Mouse (Mus musculus) forebrain, postnatal 0 days (tissue): ENCODE results near the gene Trp53i11. TPM values are rescaled to one million over a fixed set of nuclear protein-coding genes. Genes with fewer than 3 reads are reported as not detected.

Experiments
- ATAC-seq: fragments of 200-750 bp; cut with Nextera tagmentation; 2 replicates; pipeline ENCODE4 v1.8.0; 2017; ENCODE audit warnings: mild to moderate bottlenecking, moderate library complexity
- DNase-seq: peaks from one replicate; pipeline ENCODE4 v3.0.0-alpha.2; 2015
- H3K27ac ChIP-seq: fragments of 300-500 bp; sonication (generic); 2 replicates; pipeline ENCODE4 v1.5.1; 2014; ENCODE audit warnings: low read depth, mild to moderate bottlenecking, antibody characterized with exemption, low read length, moderate library complexity, mixed read lengths
- H3K27me3 ChIP-seq: fragments of 300-500 bp; sonication (generic); 2 replicates; pipeline ENCODE4 v1.6.1; 2014; ENCODE audit warnings: mild to moderate bottlenecking, low read length, mixed read lengths; ENCODE audit not compliant: insufficient read depth
- H3K36me3 ChIP-seq: fragments of 300-500 bp; sonication (generic); 2 replicates; pipeline ENCODE4 v1.6.1; 2014; ENCODE audit warnings: mild to moderate bottlenecking, moderate library complexity; ENCODE audit not compliant: insufficient read depth
- H3K4me1 ChIP-seq: fragments of 300-500 bp; sonication (generic); 2 replicates; pipeline ENCODE4 v1.6.1; 2014; ENCODE audit warnings: antibody characterized with exemption; ENCODE audit not compliant: insufficient read depth
- H3K4me2 ChIP-seq: fragments of 300-500 bp; sonication (generic); 2 replicates; pipeline ENCODE4 v1.6.1; 2014; ENCODE audit warnings: low read depth, mild to moderate bottlenecking, moderate library complexity
- H3K4me3 ChIP-seq: fragments of 300-500 bp; sonication (generic); 2 replicates; pipeline ENCODE4 v1.5.1; 2014; ENCODE audit warnings: low read depth, low read length, mixed read lengths
- H3K9ac ChIP-seq: fragments of 300-500 bp; sonication (generic); 2 replicates; pipeline ENCODE4 v1.6.1; 2014; ENCODE audit warnings: mild to moderate bottlenecking
- H3K9me3 ChIP-seq: fragments of 300-500 bp; sonication (generic); 2 replicates; pipeline ENCODE4 v1.6.1; 2016; ENCODE audit warnings: low read length
- CTCF ChIP-seq: sonication (generic); IDR thresholded peaks from 2 replicates; pipeline ENCODE4 v1.5.1; 2016; ENCODE audit warnings: antibody characterized with exemption, control low read depth, low read depth
- WGBS: fragments of 180-500 bp; shearing (Covaris S2); extraction: QIAGEN DNeasy Blood & Tissue Kit; methylation state at CpG from one replicate; pipeline ENCODE4 v1.1.7; 2014; 5-methylcytosine and 5-hydroxymethylcytosine counted together
- polyA plus RNA-seq: library from polyadenylated mRNA; unstranded; fragments of >200 nt; fragmentation: Nextera tagmentation; extraction: Ambion mirVana; gene quantifications from 2 replicates; pipeline ENCODE4 v1.2.1, GENCODE M21; 2015
- total RNA-seq: library from RNA; depleted of rRNA; stranded (reverse); fragments of >200 nt; gene quantifications from 2 replicates; pipeline ENCODE4 v1.2.3, GENCODE M21; 2014; rRNA removed

The Trp53i11 gene
- 113 and 132 TPM in 2 replicates for total RNA-seq
- polyA plus RNA-seq, result 95.2 and 123 TPM in 2 replicates

DNA sequence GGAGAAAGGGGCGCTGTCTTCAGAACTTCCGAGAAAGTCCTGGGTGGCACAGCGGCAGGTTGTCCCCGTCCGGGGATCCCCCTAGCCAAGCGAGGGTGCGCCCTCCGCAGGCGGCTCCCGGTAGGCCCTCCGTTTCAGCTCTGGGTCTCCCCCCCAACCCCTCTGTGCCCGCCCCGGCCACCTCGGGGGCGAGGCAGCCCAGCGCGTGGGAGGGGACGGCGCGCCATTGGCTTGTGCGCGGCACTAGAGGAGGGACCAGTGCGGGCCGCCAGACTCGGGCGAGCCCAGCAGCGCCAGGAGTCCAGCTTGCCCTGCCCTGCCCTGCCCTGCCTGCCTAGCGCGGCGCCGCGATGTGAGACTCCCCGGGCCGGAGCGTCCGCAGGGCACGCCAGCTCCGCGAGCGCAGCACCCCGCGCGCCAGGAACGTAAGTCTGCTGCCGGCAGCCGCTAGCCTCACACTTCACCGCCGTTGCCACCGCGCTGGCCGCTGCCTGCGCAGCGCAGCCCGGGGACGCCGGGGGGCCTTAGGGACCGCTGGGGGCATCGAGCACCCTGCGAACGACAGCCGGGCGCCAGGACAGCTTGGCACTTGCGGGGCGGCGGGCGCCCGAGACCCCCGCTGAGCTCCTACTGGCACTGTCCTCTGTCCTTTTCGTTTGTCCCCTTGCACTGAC, at the start of gene Trp53i11:
Trp53i11 (plus strand) TSS at position 226 of the 674 bp plus-strand sequence.
- ATAC-seq, result peak; percentile 92

DNA sequence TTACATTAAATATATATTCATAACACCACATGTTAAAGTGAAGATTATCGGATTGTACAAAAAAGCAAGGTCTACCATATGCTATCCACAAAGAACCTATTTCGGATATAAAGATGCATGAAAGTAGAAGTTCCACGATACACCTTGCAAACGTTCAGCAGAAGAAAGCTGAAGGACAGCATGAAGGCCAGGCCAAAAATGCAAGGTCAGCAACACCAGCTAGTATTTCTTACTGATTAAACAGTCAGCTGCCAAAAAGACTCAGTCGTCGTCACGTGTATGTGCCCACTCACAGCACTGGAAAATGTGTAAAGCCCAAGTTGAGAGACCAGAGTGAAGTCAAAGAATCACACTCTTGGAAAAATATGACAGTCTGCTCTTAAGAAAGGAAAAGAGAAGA, 47.9 kb upstream of the Trp53i11 start:
- no peak for ATAC-seq
- no peaks in the 10 kb centered on the region for H3K27me3 ChIP-seq
- no peak overlapping the region for H3K4me2 ChIP-seq
- H3K9me3 ChIP-seq, result no peaks in the 10 kb centered on the region
- H3K4me3 ChIP-seq, result no peak overlapping the region
- WGBS, result 94% methylated on average over 7 of the region's 7 CpGs
- no peak overlapping the region for H3K27ac ChIP-seq
- H3K9ac ChIP-seq, result no peak overlapping the region
- no peak for TF ChIP-seq CTCF
- H3K36me3 ChIP-seq, result no peaks in the 10 kb centered on the region
- DNase-seq, result no peak
- H3K4me1 ChIP-seq, result no peaks in the 10 kb centered on the region

More for the DNA sequence above, at the start of gene Trp53i11:
- Histone ChIP-seq H3K4me1 (peaks cover 30% of the 10 kb centered on the region), H3K9me3 (no peaks in the 10 kb centered on the region), H3K4me3 (peak within 1 kb of the TSS; percentile 81), H3K36me3 (no peaks in the 10 kb centered on the region), H3K9ac (peak within 1 kb of the TSS; percentile 90), H3K4me2 (peak within 1 kb of the TSS; percentile 91), H3K27ac (peak within 1 kb of the TSS; percentile 91), H3K27me3 (no peaks in the 10 kb centered on the region)
- under 1% methylated on average over 62 of the region's 69 CpGs for WGBS
- peak; percentile 88 for DNase-seq
- peak; percentile 74 for TF ChIP-seq CTCF

DNA sequence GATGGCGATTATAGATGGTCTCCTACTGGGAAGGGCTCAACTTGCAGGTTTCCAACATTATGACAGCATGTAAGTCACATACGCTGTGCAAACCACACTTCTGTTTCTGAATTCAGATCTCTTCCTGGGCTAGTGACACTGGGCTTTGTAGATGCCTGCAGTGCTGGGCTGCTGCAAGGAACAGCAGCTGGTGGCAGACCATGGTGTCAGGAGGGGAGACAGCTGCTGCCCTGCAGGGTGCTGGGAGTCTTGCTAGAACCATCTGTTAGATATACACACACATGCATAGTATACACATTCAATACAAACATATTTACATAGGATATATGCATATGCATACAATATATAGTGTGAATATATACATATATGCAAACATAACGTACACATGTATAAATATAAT, 46.0 kb upstream of the Trp53i11 start:
- DNase-seq (no peak), ATAC-seq (peak; percentile 77)
- Histone ChIP-seq H3K4me3 (no peak overlapping the region), H3K36me3 (no peaks in the 10 kb centered on the region), H3K27me3 (no peaks in the 10 kb centered on the region), H3K27ac (no peak overlapping the region), H3K4me2 (no peak overlapping the region), H3K9me3 (no peaks in the 10 kb centered on the region), H3K4me1 (no peaks in the 10 kb centered on the region), H3K9ac (no peak overlapping the region)
- WGBS, result 57% methylated on average over 3 of the region's 3 CpGs
- TF ChIP-seq CTCF, result no peak

DNA sequence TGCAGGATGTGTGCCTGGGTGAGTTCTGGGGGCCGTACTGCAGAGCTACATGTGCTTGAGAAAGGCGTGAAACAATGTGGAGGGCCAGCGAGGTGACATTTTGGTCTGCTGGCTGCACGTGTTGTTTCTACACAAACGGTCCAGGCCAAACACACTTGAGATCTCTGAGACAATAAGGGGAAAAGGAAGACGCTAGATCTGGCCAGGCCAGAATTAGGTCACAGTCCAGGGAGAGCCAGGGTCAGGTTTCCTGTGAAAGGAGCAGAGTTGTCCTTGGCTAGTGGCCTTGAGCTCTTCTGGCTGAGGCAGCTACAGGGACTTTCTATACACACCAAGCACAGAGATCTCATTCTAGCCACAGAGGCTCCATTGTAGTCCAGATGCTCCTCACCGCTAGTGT, 44.7 kb upstream of the Trp53i11 start:
- DNase-seq, result no peak

DNA sequence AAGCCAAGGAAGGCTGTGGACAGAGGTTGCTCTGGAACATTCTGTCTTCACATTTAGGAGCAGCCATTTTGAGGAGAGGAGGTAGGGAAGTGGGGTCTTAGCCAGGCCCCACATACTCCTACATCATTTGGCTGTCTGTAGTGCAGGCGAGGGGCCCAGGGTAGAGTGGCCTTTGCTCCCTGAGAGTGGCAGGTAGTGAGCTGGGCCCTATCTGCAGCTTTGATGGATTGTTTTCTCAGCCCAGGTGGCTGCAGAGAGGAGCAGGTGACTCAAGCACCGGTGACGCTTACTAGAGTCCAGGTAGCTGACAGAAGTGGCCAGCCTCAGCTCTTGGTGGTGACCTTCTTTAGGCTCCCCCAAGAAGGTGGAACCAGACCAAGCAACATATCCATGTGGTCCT, 43.2 kb upstream of the Trp53i11 start:
- 95% methylated on average over 3 of the region's 3 CpGs for WGBS
- Histone ChIP-seq H3K36me3 (no peaks in the 10 kb centered on the region), H3K27ac (no peak overlapping the region), H3K4me3 (no peak overlapping the region), H3K4me1 (no peaks in the 10 kb centered on the region), H3K27me3 (no peaks in the 10 kb centered on the region), H3K9me3 (no peaks in the 10 kb centered on the region), H3K4me2 (no peak overlapping the region), H3K9ac (no peak overlapping the region)
- TF ChIP-seq CTCF, result no peak
- DNase-seq (no peak), ATAC-seq (no peak)

More for the DNA sequence above, 44.7 kb upstream of the Trp53i11 start:
- no peak overlapping the region for H3K9ac ChIP-seq
- H3K36me3 ChIP-seq, result no peaks in the 10 kb centered on the region
- no peak for TF ChIP-seq CTCF
- no peak; the same call in 1 of the 2 replicates for ATAC-seq
- no peaks in the 10 kb centered on the region for H3K9me3 ChIP-seq
- no peak overlapping the region for H3K4me2 ChIP-seq
- no peak overlapping the region for H3K4me3 ChIP-seq
- WGBS, result 55% methylated on average over 7 of the region's 7 CpGs
- H3K4me1 ChIP-seq, result no peaks in the 10 kb centered on the region
- H3K27me3 ChIP-seq, result no peaks in the 10 kb centered on the region
- H3K27ac ChIP-seq, result no peak overlapping the region

DNA sequence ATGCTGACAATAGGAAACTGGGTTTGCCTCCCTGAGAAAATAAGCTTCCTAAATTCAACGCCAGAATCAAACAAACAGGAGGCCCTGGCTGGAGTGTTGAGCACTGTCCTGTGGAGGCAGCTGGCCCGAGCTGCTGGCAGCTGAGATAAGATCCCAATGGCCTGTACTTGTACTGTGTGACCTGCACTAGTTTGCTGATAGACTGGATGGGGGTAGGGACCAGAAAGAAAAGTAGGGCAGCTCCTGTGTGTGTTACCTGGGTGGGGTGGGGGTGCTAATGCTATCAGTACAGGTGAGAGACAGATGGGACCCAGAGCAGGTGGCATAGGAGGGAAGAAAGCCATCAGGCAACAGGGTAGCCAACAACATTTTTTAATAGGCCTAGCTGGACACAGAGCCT, 37.3 kb upstream of the Trp53i11 start:
- no peak for DNase-seq
- 56% methylated on average over 2 of the region's 2 CpGs for WGBS
- no peak for TF ChIP-seq CTCF
- H3K9ac ChIP-seq, result no peak overlapping the region
- H3K4me1 ChIP-seq, result no peaks in the 10 kb centered on the region
- ATAC-seq, result no peak
- H3K4me3 ChIP-seq, result no peak overlapping the region
- no peaks in the 10 kb centered on the region for H3K27me3 ChIP-seq
- H3K27ac ChIP-seq, result no peak overlapping the region
- no peaks in the 10 kb centered on the region for H3K36me3 ChIP-seq
- no peak overlapping the region for H3K4me2 ChIP-seq
- no peaks in the 10 kb centered on the region for H3K9me3 ChIP-seq

DNA sequence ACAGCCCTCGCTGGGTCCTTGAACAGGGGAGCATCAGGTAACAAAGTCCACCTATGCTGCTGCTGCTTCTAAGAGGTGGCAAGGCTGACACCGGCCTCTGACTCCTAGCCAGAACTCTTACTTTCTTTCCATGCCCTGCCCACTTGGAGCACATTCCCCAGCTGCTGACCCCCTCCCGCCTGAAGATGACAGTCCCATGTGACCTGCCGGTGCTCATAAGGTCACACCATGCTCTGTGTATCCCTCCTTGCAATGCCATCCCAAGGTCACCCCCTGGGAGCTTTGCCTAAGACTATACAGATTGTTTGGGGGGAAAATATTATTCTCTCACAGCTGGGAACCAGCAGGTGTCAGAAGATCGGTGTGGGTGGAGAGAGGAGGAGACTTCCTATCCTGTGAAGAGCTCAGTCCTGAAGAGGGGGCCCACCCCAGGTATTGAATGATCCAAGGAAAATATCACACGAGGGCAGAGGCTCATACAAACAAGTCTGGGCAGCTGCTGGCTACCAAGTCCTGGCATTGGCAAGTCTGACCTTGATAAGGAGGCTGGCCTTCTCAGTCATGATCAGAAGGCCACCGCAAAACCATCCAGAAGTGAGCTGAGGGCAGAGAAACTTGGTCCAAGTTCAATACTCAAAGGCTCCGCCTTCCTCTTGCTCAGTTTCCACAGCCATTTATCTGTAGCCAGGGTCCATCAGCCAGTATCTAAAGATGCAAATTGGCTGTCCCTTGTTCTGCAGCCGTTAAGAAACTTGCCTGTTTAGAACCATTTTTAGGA, 36.5 kb upstream of the Trp53i11 start:
- Histone ChIP-seq H3K4me2 (no peak overlapping the region), H3K4me1 (no peaks in the 10 kb centered on the region), H3K36me3 (no peaks in the 10 kb centered on the region), H3K9ac (no peak overlapping the region), H3K27ac (no peak overlapping the region), H3K9me3 (no peaks in the 10 kb centered on the region), H3K4me3 (no peak overlapping the region), H3K27me3 (no peaks in the 10 kb centered on the region)
- WGBS, result 75% methylated on average over 9 of the region's 9 CpGs
- no peak for TF ChIP-seq CTCF
- no peak for ATAC-seq
- no peak for DNase-seq
